Mouse (Mus musculus) C2C12 (cell line): ENCODE data around the gene Cul9. TPM values are rescaled to one million over a fixed set of nuclear protein-coding genes. Genes with fewer than 3 reads are reported as not detected.

Source experiments
- H3K27me3 ChIP-seq: one replicate; pipeline ENCODE4 v1.6.1; 2011; ENCODE audit not compliant: control insufficient read depth, insufficient read depth, insufficient read length
- H3K36me3 ChIP-seq: one replicate; pipeline ENCODE4 v1.6.1; 2011; ENCODE audit not compliant: control insufficient read depth, insufficient read depth
- H3K4me3 ChIP-seq: one replicate; pipeline ENCODE4 v1.5.1; 2011; ENCODE audit warnings: mild to moderate bottlenecking, control low read depth; ENCODE audit not compliant: poor library complexity, insufficient read depth, severe bottlenecking
- H3K79me2 ChIP-seq: one replicate; pipeline ENCODE4 v1.6.1; 2011; ENCODE audit not compliant: control insufficient read depth, insufficient read depth
- H3K79me3 ChIP-seq: one replicate; pipeline ENCODE4 v1.6.1; 2011; ENCODE audit warnings: low read depth, control low read depth
- H3ac ChIP-seq: one replicate; pipeline ENCODE3; 2011; ENCODE audit warnings: low read depth; ENCODE audit not compliant: control insufficient read depth, insufficient read length
- CEBPB ChIP-seq: IDR thresholded peaks from one replicate; pipeline ENCODE4 v1.6.1; 2011; ENCODE audit warnings: low read depth, mild to moderate bottlenecking, control low read depth, moderate library complexity
- CTCF ChIP-seq: IDR thresholded peaks from one replicate; pipeline ENCODE4 v1.5.1; 2011; ENCODE audit not compliant: control insufficient read depth, insufficient read depth, insufficient read length
- FOSL1 ChIP-seq: IDR thresholded peaks from one replicate; pipeline ENCODE4 v1.8.0; 2011; ENCODE audit warnings: mild to moderate bottlenecking, low read length; ENCODE audit not compliant: poor library complexity, insufficient read depth, severe bottlenecking
- MAX ChIP-seq: IDR thresholded peaks from one replicate; pipeline ENCODE4 v1.6.1; 2011; ENCODE audit warnings: mild to moderate bottlenecking, control low read depth
- MYOD1 ChIP-seq: IDR thresholded peaks from one replicate; pipeline ENCODE4 v1.6.1; 2011; ENCODE audit warnings: low read depth; ENCODE audit not compliant: control insufficient read depth, insufficient read length
- MYOG ChIP-seq: IDR thresholded peaks from one replicate; pipeline ENCODE4 v1.6.1; 2011; ENCODE audit not compliant: control insufficient read depth, insufficient read length; ENCODE audit errors: extremely low read depth
- USF1 ChIP-seq: IDR thresholded peaks from one replicate; pipeline ENCODE4 v1.6.1; 2011; ENCODE audit warnings: low read depth, mild to moderate bottlenecking, control low read depth, moderate library complexity
- polyA plus RNA-seq: library from polyadenylated mRNA; unstranded; fragments of >200 nt; fragmentation: generic; extraction: Trizol; gene quantifications from one replicate; pipeline ENCODE4 v1.2.1, GENCODE M21; 2012; ENCODE audit warnings: missing spikeins

The Cul9 gene
- polyA plus RNA-seq, 1 experiment: 0.60 TPM

GRCm38 (mm10) chr17:46495486-46495885 lies 50.7 kb downstream of the Cul9 start:
- no peak overlapping the region for H3ac ChIP-seq
- H3K27me3 ChIP-seq: peaks cover 27% of the 10 kb centered on the region
- no peaks in the 10 kb centered on the region for H3K79me3 ChIP-seq
- peaks cover 13% of the 10 kb centered on the region for H3K36me3 ChIP-seq
- H3K79me2 ChIP-seq: peaks cover 7% of the 10 kb centered on the region
- H3K4me3 ChIP-seq: no peak overlapping the region
- TF ChIP-seq MYOD1: no peak
- TF ChIP-seq MYOG: no peak
- no peak for TF ChIP-seq CEBPB
- TF ChIP-seq USF1: no peak
- no peak for TF ChIP-seq FOSL1
- no peak for TF ChIP-seq MAX
- TF ChIP-seq CTCF: no peak

- peaks cover 67% of the 10 kb centered on the region for H3K27me3 ChIP-seq
- H3K4me3 ChIP-seq: no peak within 1 kb of the TSS
These were observed 58.8 kb downstream of the Cul9 start, which contains the start of gene Ttbk1 for GRCm38 (mm10) chr17:46487431-46487830. Gene Ttbk1 (minus strand): TSS chr17:46487675.

GRCm38 (mm10) chr17:46486995-46487394 lies 59.2 kb downstream of the Cul9 start:
- TF ChIP-seq CTCF (no peak), MAX (no peak), MYOG (no peak), CEBPB (no peak), FOSL1 (no peak), USF1 (no peak), MYOD1 (no peak)
- no peak overlapping the region for H3K4me3 ChIP-seq
- peaks cover 68% of the 10 kb centered on the region for H3K27me3 ChIP-seq
- no peaks in the 10 kb centered on the region for H3K79me3 ChIP-seq
- no peaks in the 10 kb centered on the region for H3K79me2 ChIP-seq
- H3ac ChIP-seq: no peak overlapping the region
- no peaks in the 10 kb centered on the region for H3K36me3 ChIP-seq

More at GRCm38 (mm10) chr17:46487431-46487830, 58.8 kb downstream of the Cul9 start, which contains the start of gene Ttbk1:
- Histone ChIP-seq H3ac (no peak within 1 kb of the TSS), H3K79me3 (no peaks in the 10 kb centered on the region), H3K79me2 (no peaks in the 10 kb centered on the region), H3K36me3 (no peaks in the 10 kb centered on the region)
- no peak for TF ChIP-seq MYOG

DNA sequence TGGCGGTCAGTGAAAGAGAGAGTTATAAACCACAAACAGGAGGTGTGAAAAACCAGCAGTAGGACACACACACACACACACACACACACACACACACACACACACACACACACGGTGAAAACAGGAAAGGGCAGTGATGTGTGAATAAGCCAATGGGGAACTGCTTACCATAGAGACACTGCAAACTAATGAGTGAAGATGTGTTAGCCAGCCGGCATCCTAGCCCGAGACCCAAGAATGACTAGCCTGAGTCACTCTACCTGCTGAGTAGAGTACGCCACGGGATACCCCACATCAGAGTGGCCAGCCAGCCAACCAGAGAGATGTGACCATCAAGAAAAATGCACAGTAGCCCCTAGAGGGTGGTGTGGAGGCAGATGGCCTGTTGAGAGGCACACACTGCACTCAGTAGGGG lies 61.7 kb downstream of the Cul9 start:
- H3ac ChIP-seq: no peak overlapping the region
- peaks cover 74% of the 10 kb centered on the region for H3K27me3 ChIP-seq
- TF ChIP-seq CTCF (no peak), USF1 (no peak), MYOD1 (no peak), MAX (no peak), CEBPB (no peak), FOSL1 (no peak)
- no peaks in the 10 kb centered on the region for H3K79me2 ChIP-seq
- no peak overlapping the region for H3K4me3 ChIP-seq
- no peaks in the 10 kb centered on the region for H3K79me3 ChIP-seq
- H3K36me3 ChIP-seq: no peaks in the 10 kb centered on the region

DNA sequence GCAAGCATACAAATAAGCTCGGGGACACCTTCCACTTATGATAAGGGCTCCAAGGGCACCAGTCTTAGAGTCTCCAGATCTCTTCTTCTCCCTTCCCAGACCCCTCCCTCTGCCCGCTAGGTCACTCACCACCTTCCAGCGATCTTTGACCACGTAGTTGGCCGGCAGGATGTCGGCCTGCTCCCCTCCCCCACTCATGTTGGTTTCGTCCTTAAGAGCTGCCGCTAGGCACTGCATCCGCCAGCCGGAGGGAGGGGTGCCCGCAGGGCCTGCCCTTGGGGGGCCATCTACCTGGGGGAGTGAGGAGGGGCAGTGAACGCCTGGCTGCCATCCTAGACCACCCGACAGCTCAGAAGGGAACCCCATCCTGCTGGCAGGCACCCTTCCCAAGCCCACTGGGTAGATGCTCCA lies 62.2 kb downstream of the Cul9 start:
- no peaks in the 10 kb centered on the region for H3K79me2 ChIP-seq
- no peak overlapping the region for H3K4me3 ChIP-seq
- no peaks in the 10 kb centered on the region for H3K36me3 ChIP-seq
- peaks cover 78% of the 10 kb centered on the region for H3K27me3 ChIP-seq
- TF ChIP-seq USF1 (no peak), FOSL1 (no peak), CTCF (no peak), MAX (no peak), MYOD1 (no peak), MYOG (no peak), CEBPB (no peak)
- no peak overlapping the region for H3ac ChIP-seq
- no peaks in the 10 kb centered on the region for H3K79me3 ChIP-seq

GRCm38 (mm10) chr17:46483561-46484001 lies 62.6 kb downstream of the Cul9 start:
- Histone ChIP-seq H3K4me3 (no peak overlapping the region), H3ac (no peak overlapping the region), H3K27me3 (peaks cover 83% of the 10 kb centered on the region), H3K36me3 (no peaks in the 10 kb centered on the region), H3K79me3 (no peaks in the 10 kb centered on the region), H3K79me2 (no peaks in the 10 kb centered on the region)
- TF ChIP-seq MYOG (no peak), CEBPB (no peak)
